Mouse (Mus musculus): ENCODE results near the gene Ceacam20.
"Not testable (repeated sequence)": the region's sequence is repeated elsewhere in the genome, so short reads cannot be mapped to it uniquely, and the experiment has no call there.

The Ceacam20 gene

DNA sequence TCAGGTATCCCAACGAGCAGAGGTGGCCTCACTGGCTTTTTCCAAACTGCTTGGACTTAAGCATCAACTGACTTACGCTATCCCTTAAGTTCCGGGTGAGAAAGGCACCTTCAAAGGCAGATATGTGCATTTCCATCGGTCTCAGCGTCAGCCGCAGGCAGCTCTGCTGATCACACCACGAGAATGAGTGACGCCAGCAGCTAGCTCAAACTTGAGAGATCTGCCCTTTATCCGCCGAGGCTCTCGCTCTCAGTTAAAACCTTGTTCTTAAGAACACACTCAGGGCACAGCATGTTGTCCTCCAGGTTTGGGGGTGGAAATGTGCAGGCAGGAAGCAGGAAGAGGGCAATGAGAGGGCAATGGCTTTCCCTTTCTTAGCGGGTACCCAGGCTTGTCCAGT lies 16.3 kb upstream of the Ceacam20 start:
- no peak for DNase-seq (ENCODE audit: low spot score in 2 of 2)

DNA sequence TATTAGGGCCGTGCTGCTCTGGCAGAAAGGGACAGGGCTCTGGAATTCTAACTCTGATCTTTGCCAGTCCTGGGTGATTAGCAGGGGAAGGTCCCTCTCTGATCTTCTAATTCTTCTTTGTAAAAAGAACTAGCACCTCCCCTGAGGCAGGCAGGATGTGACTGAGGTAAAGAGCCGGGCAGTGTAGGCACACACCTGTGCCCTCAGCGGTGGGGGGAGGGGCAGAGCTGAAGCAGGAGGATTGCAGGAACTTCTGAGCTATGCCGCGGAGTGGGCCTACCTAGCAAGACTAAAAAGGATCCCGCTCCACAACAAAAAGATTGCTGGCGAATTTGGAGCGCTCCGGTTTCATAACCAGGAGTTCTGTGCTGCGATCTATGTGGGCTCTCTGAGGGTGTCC lies 15.2 kb upstream of the Ceacam20 start:
- DNase-seq (ENCODE audit: low spot score in 2 of 2) = no peak

- no peak for DNase-seq (ENCODE audit: low spot score in 2 of 2)
These were observed 14.6 kb upstream of the Ceacam20 start, which contains the start of gene Igsf23 for GRCm38 (mm10) chr7:19950589-19950988. Gene Igsf23, minus strand, starts transcription at chr7:19950756.

- DNase-seq (ENCODE audit: low spot score in 2 of 2) = no peak
These were observed 12.8 kb upstream of the Ceacam20 start for GRCm38 (mm10) chr7:19952320-19952986.

DNA sequence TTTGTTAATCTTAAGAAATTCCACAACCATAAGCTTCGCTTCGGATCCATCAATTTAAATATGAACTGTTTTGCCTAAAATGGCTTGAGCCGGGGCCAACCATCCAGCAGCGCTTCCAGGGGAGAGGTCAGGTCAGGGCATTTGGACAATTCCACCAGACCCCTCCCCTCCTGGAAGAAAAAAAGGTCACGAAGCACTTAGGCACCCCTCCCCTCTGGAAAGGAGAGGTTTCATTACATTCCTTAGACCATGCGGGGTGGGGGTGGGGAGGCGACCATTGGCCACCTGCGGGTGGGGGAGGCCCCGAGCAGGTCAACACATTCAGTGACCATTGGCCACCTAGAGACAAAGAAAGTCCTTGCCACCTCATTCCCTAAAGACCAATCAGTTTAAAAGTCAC lies 12.2 kb upstream of the Ceacam20 start:
- no peak for DNase-seq (ENCODE audit: low spot score in 2 of 2)

DNA sequence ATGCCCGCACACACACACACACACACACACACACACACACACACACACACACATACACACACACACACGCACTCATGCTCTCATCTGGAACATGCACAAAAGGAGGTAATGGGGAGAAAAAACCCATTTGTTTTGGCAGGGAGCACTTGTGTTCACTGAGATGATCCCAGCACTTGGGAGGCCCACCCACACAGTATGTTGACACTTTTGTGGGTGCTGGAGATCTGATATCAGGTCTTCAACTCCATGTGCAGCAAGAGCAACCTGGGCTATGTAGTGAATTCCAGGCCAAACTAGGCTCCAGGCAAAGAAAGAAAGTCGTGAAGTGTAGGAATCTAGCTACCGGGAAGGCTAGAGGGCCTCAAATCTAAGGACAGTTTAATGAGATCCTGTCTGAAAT lies 9.4 kb upstream of the Ceacam20 start:
- DNase-seq (ENCODE audit: low spot score in 2 of 2) = no peak

DNA sequence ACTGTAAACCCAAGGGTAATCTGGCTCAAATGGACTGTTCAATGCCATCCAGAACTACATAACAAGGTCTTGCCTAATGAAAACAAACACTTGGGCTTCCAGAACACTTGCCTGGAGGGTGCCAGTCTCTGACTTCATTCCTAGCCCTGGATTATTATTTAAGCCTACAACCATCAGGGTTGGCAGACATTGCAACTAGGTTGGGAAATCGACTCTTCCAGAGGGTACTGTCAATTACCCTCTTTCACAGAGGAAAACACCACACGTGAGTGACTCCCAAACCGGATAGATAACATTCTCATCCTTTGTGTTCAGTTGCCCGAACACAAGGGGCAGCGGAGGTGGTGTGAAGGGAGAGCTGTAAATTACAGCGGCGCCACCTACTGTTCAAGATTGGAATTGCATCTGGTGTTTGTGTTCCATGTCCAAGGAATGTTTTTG lies 8.9 kb upstream of the Ceacam20 start:
- peak; percentile 94 for DNase-seq (ENCODE audit: low spot score in 2 of 2)

DNA sequence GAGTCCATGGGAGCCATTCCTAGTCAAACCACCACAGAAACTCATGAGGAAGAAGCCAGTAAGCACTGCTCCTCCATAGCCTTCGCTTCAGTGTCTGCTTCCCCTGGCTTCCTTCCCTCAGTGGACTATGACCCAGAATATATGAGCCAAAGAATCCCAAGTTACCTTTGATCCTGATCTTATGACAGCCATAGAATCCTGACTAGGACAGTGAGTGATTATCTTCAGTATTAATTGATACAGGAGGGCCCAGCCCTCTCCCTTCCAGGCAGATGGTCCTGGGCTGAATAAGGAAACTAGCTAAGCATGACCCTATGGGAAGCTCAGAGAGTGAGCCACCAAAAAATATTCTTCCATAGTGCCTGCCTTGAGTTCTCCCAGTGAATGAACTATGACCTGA lies 2.8 kb upstream of the Ceacam20 start:
- no peak for DNase-seq (ENCODE audit: low spot score in 2 of 2)

GRCm38 (mm10) chr7:19969106-19969505 lies 3.9 kb downstream of the Ceacam20 start:
- no peak for DNase-seq (ENCODE audit: low spot score in 2 of 2)

DNA sequence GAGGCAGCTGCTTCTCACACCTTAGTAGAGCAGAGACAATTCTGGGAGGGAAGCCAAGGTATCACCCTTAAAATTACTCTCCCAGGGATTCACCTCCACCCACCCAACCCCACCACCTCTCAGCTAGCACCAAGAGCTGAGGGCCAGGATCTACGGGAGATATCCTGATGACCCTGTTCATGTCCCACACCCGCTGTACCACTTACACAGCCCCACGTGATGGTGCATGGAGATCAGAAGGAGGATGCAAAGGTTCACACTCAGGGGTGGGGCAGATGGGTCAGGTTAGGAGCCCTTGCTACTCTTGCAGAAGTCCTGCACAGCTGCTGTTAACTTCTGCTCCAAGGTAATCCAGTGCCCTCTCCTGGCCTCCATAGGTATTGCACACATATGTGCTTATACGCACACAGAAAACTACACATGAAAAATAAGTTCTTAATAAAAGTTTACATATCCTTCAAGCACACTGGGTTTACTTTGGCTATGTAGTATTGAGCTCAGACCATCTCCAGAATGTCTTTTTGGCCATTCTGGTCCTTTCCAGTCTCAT lies 4.4 kb downstream of the Ceacam20 start:
- no peak for DNase-seq (ENCODE audit: low spot score in 2 of 2)

DNA sequence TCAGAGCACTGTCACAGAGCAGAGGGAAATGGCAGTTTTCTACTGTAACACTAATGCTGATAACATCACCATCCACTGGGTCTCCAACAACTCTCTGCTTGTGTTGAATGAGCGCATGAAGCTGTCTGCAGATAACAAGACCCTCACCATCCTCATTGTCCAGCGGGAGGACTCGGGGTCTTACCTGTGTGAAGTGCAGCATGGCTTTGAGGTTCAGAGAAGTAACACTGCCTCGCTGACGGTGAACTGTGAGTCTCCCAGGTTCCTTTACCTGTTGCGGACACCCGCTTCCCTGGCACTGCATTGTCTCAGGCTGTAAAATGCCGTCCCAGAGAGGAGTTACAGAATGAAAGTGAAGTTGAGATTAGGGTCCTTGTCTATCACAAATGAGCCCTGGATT lies 5.0 kb downstream of the Ceacam20 start:
- DNase-seq (ENCODE audit: low spot score in 2 of 2) = no peak

DNA sequence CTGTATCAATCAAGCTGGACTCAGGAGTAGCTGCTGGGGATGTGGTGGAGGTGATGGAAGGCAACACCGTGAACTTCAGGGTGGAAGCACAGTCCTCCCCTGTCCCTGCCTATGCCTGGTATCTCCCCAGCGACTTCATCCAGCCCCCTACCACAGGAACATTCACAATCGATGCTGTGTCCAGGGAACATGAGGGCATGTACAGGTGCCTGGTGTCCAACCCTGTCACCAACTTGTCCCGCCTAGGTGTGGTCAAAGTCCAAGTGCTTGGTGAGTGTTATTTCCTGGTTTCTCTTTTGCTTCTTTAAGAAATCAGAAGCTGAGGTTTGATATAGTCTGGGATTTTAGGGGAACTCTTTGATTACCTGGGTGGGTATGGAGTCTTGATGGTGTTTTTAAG lies 6.3 kb downstream of the Ceacam20 start:
- DNase-seq (ENCODE audit: low spot score in 2 of 2) = no peak

- not testable (repeated sequence) for DNase-seq (ENCODE audit: low spot score in 2 of 2)
These were observed 26.0 kb downstream of the Ceacam20 start, which contains the start of gene Nlrp9b for GRCm38 (mm10) chr7:19991165-19991564. Gene Nlrp9b, plus strand, starts transcription at chr7:19991465.

DNA sequence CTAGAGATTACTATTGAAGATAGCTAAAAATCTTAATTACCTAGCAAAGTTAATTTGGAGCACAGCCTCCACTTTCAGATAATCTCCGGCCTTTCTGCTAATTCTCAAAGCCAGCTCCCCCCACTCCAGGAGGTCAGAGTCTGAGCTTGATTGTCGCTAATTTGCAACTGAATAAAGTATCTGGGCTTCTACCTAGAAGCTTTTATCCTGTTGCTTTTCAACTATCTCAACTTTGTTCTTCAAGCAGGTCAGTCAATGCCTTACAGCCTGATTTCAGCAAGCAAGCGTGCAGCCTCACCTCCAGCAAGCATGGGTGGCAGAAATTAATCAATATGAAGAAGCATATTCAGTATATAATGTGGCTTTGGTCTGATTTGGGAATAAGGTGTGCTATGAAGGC lies 31.5 kb downstream of the Ceacam20 start:
- not testable (repeated sequence) for DNase-seq (ENCODE audit: low spot score in 2 of 2)

DNA sequence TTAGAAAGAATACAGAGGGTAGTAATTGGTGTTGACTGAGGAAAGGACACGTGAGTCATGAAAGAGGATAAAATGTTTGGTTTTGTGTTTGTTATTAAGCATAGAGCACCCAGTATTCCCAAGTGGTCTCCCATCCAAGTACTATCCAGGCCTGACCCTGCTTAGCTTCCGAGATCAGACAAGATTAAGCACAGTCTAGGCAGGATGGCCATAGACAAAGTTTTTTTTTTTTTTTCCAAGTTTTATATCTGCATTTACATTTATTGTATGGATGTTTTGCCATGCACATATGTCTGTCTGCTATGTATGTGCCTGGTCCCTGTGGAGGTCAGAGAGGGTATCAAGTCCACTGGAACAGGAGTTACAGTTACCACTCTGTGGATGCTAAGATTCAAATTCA lies 44.8 kb downstream of the Ceacam20 start:
- no peak for DNase-seq (ENCODE audit: low spot score in 2 of 2)

All from right cerebral cortex, adult 2 months (tissue).